Mouse (Mus musculus): ENCODE measurements around the gene 1700080E11Rik.
"Not testable (repeated sequence)": the region's sequence is repeated elsewhere in the genome, so short reads cannot be mapped to it uniquely, and the experiment has no call there.

Gene 1700080E11Rik

DNA sequence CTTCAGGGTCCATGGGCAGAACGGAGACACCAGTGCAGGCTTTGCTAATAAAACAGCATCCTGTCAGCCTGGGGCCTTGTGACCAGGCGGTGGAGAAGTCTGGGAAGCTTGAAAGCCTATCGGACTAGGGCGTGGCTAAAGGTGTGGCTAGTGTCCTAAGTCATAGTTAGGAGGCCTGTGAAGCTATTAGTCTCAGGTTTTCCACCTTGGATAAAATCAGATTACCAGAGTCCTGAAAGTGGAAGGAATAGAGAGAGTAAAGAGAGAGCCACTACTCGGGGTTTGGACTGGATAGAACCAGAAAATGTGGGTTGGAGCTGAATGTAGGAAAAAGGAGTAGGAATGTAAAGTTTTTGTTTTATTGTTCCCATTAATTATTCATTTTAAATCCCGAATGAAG lies at the start of gene 1700080E11Rik:
1700080E11Rik (minus strand) TSS at position 101 of the 400 bp plus-strand sequence.
- DNase-seq (ENCODE audit: low read depth): no peak

DNA sequence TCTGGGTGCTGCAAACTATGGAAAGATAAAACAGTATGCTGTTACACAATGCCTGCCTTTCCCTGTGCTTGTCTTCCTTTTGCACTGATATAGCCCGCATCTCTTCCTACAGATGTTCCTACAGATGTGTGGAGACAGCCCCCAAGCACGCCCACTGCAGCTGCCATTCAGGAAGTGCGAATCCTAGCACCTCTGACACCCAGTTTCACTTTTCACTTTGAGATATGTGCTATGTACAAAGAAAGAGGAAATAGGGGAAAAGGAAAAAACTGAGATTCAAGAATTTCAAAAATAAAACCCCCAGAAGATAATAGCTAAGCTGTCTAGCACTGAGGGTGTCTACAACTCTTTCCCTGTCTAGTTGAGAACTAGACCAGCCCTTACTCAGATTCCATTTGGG lies 41.8 kb upstream of the 1700080E11Rik start:
- no peak for DNase-seq (ENCODE audit: low read depth)

DNA sequence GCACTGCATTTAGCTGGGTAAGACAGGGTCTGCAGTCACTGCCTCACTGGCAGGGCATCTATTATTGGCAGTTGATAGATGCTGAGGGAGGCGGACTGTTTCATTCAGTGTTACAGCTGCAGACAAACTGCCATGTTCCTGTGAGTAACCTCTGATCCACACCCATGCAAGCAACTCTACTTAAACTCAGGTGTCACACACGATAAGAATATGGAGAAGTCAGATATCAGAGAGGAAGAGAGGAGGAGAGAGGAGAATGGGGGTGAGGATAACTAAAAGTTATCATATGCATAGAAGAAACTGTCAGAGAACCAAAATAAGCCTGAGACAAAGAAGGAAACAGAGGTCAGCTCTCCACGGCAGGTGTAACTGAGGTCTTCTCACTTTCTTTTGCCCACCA lies 37.5 kb upstream of the 1700080E11Rik start:
- no peak for DNase-seq (ENCODE audit: low read depth)

DNA sequence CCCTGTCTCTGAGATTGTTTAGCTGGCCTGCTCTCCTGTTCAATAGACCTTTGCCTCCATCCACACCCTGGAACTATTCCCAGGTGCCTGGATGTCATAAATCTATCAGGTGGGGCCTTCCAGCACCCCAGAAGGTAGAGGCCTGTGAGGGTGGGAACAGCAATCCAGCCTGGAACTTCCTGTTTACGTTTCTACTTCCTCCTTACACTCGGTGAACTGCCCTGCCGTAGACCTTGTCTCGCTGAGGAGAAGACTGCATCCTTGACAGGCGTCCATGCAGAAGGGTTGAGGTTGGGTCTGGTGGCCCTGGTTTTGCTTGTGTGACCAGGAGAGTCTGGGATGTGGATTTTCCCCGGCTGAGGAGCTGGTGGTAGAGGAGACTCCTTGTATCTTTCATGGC lies 5.7 kb downstream of the 1700080E11Rik start:
- no peak for DNase-seq (ENCODE audit: low read depth)

DNA sequence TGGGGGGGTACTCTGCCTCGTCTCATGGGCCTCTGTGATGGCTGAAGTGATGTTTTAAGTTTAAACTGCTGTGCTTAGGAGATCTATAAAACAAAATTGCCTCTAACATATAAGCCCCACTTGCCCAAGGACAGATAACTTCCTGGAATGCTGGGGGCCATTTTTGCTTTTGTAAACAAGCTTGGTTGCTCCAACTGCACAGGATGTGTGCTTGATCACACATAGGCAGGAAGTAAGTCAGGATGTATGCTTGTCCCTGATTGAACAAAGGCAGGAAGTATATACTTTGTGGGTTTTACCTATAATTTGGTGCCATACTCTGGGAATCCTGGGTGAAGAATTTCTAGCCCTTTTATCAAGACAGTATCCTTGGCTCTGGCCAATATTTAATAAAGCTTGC lies 8.5 kb downstream of the 1700080E11Rik start:
- peak; percentile 69 for DNase-seq (ENCODE audit: low read depth)

DNA sequence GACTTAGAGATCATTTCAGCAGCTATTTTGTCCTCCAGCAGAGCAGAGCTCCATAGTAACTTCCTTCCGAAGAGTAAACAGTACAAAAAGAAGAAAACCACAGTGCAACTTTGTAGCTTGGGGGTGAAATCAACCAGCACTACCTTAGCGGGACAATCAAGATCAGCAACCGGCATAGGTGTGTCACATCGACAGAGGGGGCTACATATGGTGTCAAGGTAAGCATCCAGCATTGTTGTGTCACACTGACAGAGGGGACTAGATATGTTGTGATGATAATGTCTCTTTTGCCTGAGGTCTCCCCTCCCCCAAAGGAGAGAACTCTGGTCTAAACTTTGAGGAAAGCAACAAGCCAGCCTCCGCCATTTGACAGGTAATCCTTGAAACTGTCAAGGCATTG lies 10.4 kb downstream of the 1700080E11Rik start:
- no peak for DNase-seq (ENCODE audit: low read depth)

DNA sequence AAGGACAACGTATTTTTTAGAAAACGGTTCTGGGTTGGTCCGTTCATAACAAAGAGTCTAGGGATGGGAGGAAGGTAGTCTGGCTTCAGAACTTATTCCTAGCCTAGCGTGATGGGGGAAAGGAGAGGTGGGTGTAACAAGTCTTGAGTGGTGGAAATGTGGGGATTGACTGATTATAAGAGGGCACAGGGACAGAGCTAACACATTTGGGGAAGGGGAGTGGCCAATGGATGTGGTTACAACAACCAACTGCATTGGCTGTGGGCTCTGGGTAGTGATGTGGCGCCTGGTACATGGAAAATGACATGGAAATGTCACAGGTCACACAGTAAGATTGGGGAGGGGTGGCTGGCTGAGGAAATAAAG lies 12.9 kb downstream of the 1700080E11Rik start:
- DNase-seq (ENCODE audit: low read depth): peak; percentile 86

DNA sequence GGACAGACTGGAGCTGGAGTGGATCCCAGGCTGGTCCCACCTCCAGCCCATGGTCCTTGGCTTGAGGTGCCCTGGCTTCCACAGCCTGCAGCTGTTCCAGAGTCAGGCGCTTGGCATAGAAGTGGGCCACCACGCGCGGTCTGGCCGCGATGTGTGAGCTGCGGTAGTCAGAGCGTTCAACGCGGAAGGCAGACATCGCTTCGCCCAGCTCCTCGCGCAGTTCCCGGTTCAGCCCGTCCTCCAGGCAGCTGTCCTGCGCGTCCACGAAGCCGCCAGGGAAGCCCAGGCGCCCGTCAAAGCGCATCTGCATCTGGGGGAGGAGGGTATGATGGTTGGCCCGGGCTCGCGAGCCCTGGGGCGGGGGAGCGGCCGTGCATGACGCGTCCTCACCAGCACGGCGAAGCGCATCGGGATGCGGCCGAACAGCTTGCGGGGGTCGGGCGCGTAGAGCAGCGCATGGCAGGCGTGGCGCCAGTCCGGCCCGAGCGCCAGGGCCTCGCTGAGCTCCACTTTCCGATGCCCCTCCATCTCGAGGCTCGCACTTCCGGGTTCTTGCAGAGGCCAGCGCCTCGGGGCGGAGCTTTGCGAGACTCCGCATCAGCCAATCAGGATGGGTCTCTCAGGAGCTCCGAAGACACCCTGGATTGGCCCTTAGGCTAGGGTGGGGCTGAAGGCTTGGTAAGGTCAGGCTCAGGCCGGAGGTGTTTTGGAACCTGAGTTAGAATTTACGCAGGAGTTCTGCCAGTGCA lies 13.5 kb downstream of the 1700080E11Rik start, which contains the start of gene Nudt16:
Nudt16 (minus strand) TSS at position 572 of the 749 bp plus-strand sequence.
- peak; percentile 96 for DNase-seq (ENCODE audit: low read depth)

DNA sequence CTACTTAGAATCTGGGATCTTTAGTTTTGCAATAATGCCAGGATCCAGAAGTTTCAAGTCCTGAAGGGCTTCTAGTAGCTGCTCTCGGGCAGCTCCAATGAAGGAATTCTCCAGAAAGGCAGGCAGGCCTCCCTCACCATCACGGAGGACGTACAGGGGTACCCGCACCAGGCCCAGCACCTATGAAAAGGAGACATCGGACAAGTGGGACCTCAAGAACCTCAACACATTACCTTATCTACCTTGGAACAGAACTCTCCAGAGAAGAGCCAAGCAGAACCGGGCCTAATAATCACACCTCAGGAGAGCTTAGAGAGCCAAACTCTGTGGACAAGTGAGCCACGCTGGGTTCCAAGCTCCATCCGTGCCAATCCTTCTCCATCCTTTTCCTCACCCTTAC lies 14.6 kb downstream of the 1700080E11Rik start:
- no peak for DNase-seq (ENCODE audit: low read depth)

DNA sequence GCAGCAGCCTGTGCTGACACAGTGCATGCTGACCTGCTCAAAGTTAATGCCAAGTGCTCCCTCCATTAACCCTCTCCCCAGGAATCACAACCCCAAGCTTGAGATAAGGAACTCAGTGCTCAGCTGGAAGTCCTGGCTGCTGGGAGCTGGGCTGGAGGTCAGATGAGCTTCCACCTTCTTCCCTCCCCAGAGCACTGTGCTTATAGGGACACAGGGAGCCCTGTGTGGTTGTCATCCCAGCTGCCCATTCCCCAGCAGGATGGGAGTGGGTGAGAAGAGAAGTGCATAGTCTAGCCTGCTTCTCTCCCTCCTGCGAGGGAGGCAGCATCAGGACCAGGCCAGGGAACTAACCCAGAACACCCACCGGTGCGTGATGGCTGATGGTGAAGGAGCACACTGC lies 19.7 kb downstream of the 1700080E11Rik start:
- not testable (repeated sequence) for DNase-seq (ENCODE audit: low read depth)

DNA sequence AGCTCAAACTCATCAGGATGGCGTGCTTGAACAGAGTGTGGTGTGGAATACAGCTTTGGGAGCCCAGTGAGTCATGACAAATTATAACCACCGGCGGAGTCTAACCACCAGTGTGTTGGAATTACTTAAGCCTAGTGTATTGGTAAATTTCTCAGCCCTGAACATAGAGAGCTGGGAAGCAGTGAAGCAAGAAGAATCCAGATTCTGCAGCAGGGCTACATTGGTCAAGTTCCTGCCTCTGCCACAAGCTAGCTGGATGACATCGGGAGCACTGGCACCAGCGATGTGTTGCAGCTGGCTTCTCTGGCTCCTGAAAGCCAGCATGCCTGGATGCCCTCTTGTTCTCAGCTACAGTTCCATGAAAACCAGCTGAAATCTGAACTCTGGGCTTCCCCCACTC lies 41.0 kb downstream of the 1700080E11Rik start:
- no peak for DNase-seq (ENCODE audit: low read depth)

DNA sequence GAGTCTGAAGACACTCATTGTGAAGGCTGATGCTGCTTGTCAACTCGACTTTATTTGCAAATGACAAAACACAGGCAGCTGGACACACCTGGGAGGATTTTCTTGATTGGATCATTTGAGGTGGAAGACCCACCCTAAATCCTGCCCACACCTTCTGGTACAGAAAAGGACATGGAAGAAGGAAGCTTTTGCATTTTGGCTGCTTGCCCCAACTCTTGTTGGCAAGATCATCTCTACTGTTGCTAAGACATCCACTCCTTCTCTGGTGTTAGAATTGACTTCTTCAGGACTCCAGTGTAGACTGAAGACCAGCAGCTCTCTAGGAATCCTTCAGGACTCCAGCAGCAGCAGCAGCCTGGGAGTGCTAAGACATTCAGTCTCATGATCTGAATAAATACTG lies 43.0 kb downstream of the 1700080E11Rik start:
- DNase-seq (ENCODE audit: low read depth): no peak

DNA sequence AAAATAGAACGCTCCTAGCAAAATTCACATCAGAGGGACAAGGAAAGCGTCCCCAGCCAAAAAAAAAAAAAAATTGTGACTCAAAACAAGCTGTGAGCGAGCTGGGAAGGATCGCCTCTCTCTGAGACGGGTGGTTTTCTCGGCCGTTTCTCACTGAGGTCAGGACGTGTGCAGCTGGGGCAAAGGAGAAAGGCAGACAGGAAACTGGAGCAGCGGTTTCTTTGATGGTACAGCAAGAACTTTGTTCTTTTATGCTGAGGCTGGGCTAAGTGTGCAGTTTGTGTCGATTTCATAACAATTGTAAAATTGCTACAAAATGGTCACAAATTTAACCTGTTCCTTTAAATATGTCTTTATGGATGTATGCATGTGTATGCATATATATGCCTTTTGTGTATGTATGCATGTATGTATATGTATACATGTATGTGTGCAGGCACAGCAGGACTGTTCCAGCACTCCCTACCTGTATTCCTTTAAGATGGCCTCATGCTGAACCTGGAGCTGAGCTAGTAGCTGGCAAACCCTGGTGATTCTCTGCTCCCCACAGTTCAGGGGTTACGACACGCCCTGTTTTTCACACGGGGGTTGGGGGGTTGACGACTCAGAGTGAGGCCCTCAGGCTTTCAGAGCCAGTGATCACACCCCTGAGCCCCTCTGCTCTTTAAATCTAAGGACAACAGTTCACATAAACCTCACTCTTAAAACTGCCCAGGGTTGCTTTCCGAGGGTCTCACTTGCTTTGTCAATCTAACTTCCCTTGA lies 43.9 kb downstream of the 1700080E11Rik start:
- no peak for DNase-seq (ENCODE audit: low read depth)
